Mouse (Mus musculus) liver, embryonic 13.5 days (tissue): ENCODE results near the gene Pla2g5. TPM values are rescaled to one million over a fixed set of nuclear protein-coding genes. Genes with fewer than 3 reads are reported as not detected.
"Not testable (repeated sequence)": the region's sequence is repeated elsewhere in the genome, so short reads cannot be mapped to it uniquely, and the experiment has no call there.

Experiments
- ATAC-seq: fragments of 200-750 bp; cut with Nextera tagmentation; 2 replicates; pipeline ENCODE4 v1.8.0; 2017; ENCODE audit warnings: low read depth, mild to moderate bottlenecking, moderate number of reproducible peaks, moderate library complexity
- DNase-seq: peaks from one replicate; pipeline ENCODE4 v3.0.0; 2022
- H3K27ac ChIP-seq: fragments of 300-500 bp; sonication (generic); 2 replicates; pipeline ENCODE4 v1.5.1; 2015; ENCODE audit warnings: moderate library complexity, mild to moderate bottlenecking, inconsistent platforms
- H3K27me3 ChIP-seq: fragments of 300-500 bp; sonication (generic); 2 replicates; pipeline ENCODE4 v1.6.1; 2015; ENCODE audit warnings: mild to moderate bottlenecking, inconsistent platforms
- H3K36me3 ChIP-seq: fragments of 300-500 bp; sonication (generic); 2 replicates; pipeline ENCODE4 v1.6.1; 2015; ENCODE audit warnings: mild to moderate bottlenecking, inconsistent platforms
- H3K4me1 ChIP-seq: fragments of 300-500 bp; sonication (generic); replicated peaks from 2 replicates; pipeline ENCODE4 v1.6.1; 2015; ENCODE audit warnings: inconsistent platforms
- H3K4me2 ChIP-seq: fragments of 300-500 bp; sonication (generic); 2 replicates; pipeline ENCODE4 v1.6.1; 2015; ENCODE audit warnings: inconsistent platforms, mild to moderate bottlenecking, moderate library complexity
- H3K4me3 ChIP-seq: fragments of 300-500 bp; sonication (generic); replicated peaks from 2 replicates; pipeline ENCODE4 v1.5.1; 2015; ENCODE audit warnings: mild to moderate bottlenecking, inconsistent platforms
- H3K9ac ChIP-seq: fragments of 300-500 bp; sonication (generic); 2 replicates; pipeline ENCODE4 v1.6.1; 2015; ENCODE audit warnings: mild to moderate bottlenecking, inconsistent platforms
- H3K9me3 ChIP-seq: fragments of 300-500 bp; sonication (generic); replicated peaks from 2 replicates; pipeline ENCODE4 v1.6.1; 2016; ENCODE audit warnings: inconsistent platforms
- WGBS: fragments of 180-500 bp; shearing (Covaris S2); methylation state at CpG from one replicate; pipeline ENCODE4 v1.1.7; 2015; ENCODE audit not compliant: insufficient replicate concordance; 5-methylcytosine and 5-hydroxymethylcytosine counted together
- polyA plus RNA-seq: library from polyadenylated mRNA; unstranded; fragments of >200 nt; fragmentation: Nextera tagmentation; extraction: Ambion mirVana; gene quantifications from 2 replicates; pipeline ENCODE4 v1.2.1, GENCODE M21; 2015

Gene Pla2g5
- polyA plus RNA-seq, result not detected in 2 replicates

GRCm38 (mm10) chr4:138863344-138863998 lies at the start of gene Pla2g5:
TSS of gene Pla2g5 (minus strand) at chr4:138863482.
- no peak within 1 kb of the TSS for H3K4me2 ChIP-seq
- no peaks in the 10 kb centered on the region for H3K9me3 ChIP-seq
- H3K27ac ChIP-seq, result no peak within 1 kb of the TSS
- H3K4me1 ChIP-seq, result no peaks in the 10 kb centered on the region
- peaks cover 14% of the 10 kb centered on the region; the same call in 1 of the 2 replicates for H3K27me3 ChIP-seq
- WGBS, result 41% methylated on average over 10 of the region's 10 CpGs
- no peak for DNase-seq
- H3K4me3 ChIP-seq, result no peak within 1 kb of the TSS
- ATAC-seq, result no peak
- H3K9ac ChIP-seq, result no peak within 1 kb of the TSS
- H3K36me3 ChIP-seq, result no peaks in the 10 kb centered on the region

DNA sequence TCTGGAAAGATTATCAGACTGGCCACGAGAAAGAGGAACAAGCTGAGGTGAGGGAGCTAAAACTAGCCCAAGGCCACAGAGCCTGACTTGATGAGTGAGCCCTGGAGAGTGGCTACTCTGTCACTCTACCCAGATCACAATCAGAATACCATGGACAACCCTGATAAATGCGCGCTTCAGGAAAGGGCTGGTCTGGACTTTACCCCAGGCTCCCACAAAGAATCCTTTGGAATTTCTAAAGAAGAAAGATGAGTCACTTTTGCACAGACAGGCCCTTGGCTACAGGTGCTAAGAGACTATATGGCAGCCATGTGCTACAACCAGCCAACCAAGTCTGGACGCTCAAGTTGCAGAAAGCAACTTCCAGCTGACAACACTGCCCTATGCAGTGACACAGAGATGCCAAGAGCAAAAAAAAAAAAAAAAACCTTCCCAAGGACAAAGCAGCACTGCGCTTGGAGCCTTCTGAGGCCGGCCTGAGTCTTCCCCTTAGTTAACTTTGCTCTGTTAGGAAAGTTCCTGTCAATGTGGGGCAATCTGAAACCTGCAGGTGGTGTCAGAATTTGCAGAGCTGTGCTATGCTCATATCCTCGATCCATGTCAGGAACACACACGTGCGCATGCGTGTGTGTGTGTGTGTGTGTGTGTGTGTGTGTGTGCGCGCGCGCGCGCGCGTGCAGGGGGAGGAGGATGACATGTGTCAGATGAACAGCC lies 42.5 kb upstream of the Pla2g5 start:
- peaks cover 11% of the 10 kb centered on the region for H3K4me1 ChIP-seq
- H3K4me3 ChIP-seq, result no peak overlapping the region
- H3K4me2 ChIP-seq, result no peak overlapping the region
- H3K27ac ChIP-seq, result no peak overlapping the region
- H3K36me3 ChIP-seq, result peaks cover 36% of the 10 kb centered on the region
- H3K9me3 ChIP-seq, result no peaks in the 10 kb centered on the region
- 85% methylated on average over 18 of the region's 18 CpGs for WGBS
- H3K27me3 ChIP-seq, result no peaks in the 10 kb centered on the region
- ATAC-seq, result no peak
- H3K9ac ChIP-seq, result no peak overlapping the region
- DNase-seq, result no peak

GRCm38 (mm10) chr4:138899361-138899760 lies 36.1 kb upstream of the Pla2g5 start:
- no peak for ATAC-seq
- 68% methylated on average over 7 of the region's 7 CpGs for WGBS
- peaks cover 36% of the 10 kb centered on the region; the same call in 1 of the 2 replicates for H3K36me3 ChIP-seq

DNA sequence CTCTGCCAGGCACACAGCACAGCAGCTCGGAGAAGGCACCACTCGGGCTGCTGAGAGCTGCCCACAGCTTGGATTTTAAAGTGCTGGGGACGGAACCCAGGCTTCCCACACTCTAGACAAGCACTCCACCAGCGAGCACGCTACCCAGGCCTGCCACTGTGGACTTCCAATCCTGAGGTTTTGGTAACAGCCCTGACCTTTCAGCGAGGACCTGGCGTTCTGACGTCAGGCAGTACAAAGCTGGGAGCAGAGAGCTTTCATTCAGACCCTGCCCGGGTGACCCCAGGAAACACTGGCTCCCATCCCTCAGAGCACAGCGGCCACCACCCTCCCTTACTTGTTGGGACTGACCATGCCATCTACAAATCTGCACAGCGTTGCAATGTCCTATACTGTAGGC lies 30.5 kb upstream of the Pla2g5 start:
- not testable (repeated sequence) for H3K9me3 ChIP-seq, H3K27ac ChIP-seq, H3K27me3 ChIP-seq, DNase-seq, H3K4me1 ChIP-seq, H3K4me3 ChIP-seq, H3K9ac ChIP-seq, H3K4me2 ChIP-seq, ATAC-seq
- H3K36me3 ChIP-seq, result peaks cover 21% of the 10 kb centered on the region; the same call in 1 of the 2 replicates
- WGBS, result 76% methylated on average over 11 of the region's 11 CpGs

More at GRCm38 (mm10) chr4:138899361-138899760, 36.1 kb upstream of the Pla2g5 start:
- Histone ChIP-seq H3K9me3 (no peaks in the 10 kb centered on the region), H3K27ac (no peak overlapping the region), H3K27me3 (no peaks in the 10 kb centered on the region), H3K4me2 (no peak overlapping the region), H3K9ac (no peak overlapping the region), H3K4me3 (no peak overlapping the region), H3K4me1 (no peaks in the 10 kb centered on the region)
- DNase-seq, result no peak

DNA sequence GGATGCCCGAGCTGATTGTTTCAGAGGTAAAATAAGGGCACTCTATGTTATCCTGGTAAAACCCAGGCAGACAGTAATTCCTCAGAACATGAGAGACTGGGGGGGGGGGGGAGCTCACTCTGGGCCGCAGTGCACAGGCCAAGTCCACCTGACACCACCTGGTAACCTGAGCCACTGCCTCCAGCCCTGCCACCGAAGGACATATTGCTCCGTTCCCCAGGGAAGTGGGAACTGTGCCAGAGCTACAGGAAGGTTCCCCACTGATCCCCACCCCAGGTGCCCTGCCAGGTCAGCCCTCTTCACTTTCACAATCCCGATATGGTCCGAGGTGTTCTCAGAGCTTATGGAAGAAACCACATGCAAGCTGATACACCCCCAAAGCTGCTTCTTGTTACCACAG lies 29.4 kb upstream of the Pla2g5 start:
- DNase-seq, result no peak
- H3K4me3 ChIP-seq, result no peak overlapping the region
- H3K27ac ChIP-seq, result no peak overlapping the region
- no peaks in the 10 kb centered on the region for H3K27me3 ChIP-seq
- no peak for ATAC-seq
- H3K4me1 ChIP-seq, result no peaks in the 10 kb centered on the region
- 77% methylated on average over 6 of the region's 6 CpGs for WGBS
- H3K36me3 ChIP-seq, result peaks cover 15% of the 10 kb centered on the region; the same call in 1 of the 2 replicates
- H3K9ac ChIP-seq, result no peak overlapping the region
- H3K9me3 ChIP-seq, result no peaks in the 10 kb centered on the region
- no peak overlapping the region for H3K4me2 ChIP-seq

- ATAC-seq, result no peak
- no peak overlapping the region for H3K9ac ChIP-seq
- H3K36me3 ChIP-seq, result no peaks in the 10 kb centered on the region
- no peaks in the 10 kb centered on the region for H3K9me3 ChIP-seq
- H3K4me1 ChIP-seq, result no peaks in the 10 kb centered on the region
- H3K27ac ChIP-seq, result no peak overlapping the region
- H3K4me3 ChIP-seq, result no peak overlapping the region
- whole genome bisulfite sequencing, result 67% methylated on average over 8 of the region's 8 CpGs
- H3K4me2 ChIP-seq, result no peak overlapping the region
- no peak for DNase-seq
- no peaks in the 10 kb centered on the region for H3K27me3 ChIP-seq
Observed at GRCm38 (mm10) chr4:138889635-138890034, 26.4 kb upstream of the Pla2g5 start.

DNA sequence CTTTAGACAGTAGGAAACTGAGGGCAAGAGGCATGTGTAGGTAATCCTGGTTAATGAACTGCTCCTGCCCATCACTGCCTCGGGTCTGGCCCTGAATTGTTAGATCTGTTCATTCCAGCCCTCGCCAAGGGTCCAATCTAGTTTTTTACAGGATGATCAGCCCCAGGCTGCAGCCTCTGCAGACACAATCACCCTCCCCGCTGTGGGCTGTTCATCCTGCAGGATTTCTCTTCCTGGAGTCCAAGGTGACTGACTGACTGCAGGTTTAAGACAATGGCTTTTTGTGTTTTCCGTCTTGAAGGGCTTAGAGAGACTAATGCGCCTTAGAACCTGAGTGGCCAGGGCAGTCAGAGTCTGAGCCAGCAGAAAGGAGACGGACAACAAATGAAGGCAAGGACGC lies 25.9 kb upstream of the Pla2g5 start:
- H3K27ac ChIP-seq, result no peak overlapping the region
- DNase-seq (no peak), ATAC-seq (no peak)
- H3K4me3 ChIP-seq, result no peak overlapping the region
- no peaks in the 10 kb centered on the region for H3K4me1 ChIP-seq
- H3K36me3 ChIP-seq, result no peaks in the 10 kb centered on the region
- H3K9me3 ChIP-seq, result no peaks in the 10 kb centered on the region
- H3K27me3 ChIP-seq, result no peaks in the 10 kb centered on the region
- 63% methylated on average over 7 of the region's 7 CpGs for WGBS
- H3K4me2 ChIP-seq, result no peak overlapping the region
- H3K9ac ChIP-seq, result no peak overlapping the region

DNA sequence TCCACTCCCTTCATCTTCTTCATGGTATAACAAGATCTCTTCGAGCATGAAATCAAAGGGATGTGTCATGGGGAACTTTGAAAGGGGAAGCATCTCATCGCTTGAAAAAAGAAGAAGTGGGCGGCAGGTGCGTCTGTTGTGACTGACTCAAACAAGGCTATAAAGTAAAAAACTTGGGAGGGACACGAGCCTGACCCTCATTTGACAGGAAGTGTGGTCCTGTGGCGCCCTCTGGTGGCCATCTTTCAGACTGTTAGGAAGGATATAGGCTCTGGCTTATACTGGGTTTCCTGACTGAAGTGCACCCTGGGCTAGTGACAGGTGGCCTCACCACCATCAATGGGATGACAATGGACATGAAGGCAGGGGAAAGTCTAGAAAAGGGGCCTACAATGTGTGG lies 21.0 kb upstream of the Pla2g5 start:
- Histone ChIP-seq H3K4me2 (no peak overlapping the region), H3K36me3 (no peaks in the 10 kb centered on the region), H3K9ac (no peak overlapping the region), H3K27me3 (peaks cover 6% of the 10 kb centered on the region), H3K27ac (no peak overlapping the region), H3K4me1 (no peaks in the 10 kb centered on the region), H3K9me3 (no peaks in the 10 kb centered on the region), H3K4me3 (no peak overlapping the region)
- 4% methylated on average over 6 of the region's 6 CpGs for WGBS
- no peak for ATAC-seq
- DNase-seq, result peak; percentile 55

GRCm38 (mm10) chr4:138882179-138882578 lies 18.9 kb upstream of the Pla2g5 start:
- no peaks in the 10 kb centered on the region for H3K9me3 ChIP-seq
- H3K27me3 ChIP-seq, result peaks cover 6% of the 10 kb centered on the region
- no peaks in the 10 kb centered on the region for H3K36me3 ChIP-seq
- no peak overlapping the region for H3K9ac ChIP-seq
- H3K27ac ChIP-seq, result no peak overlapping the region
- WGBS, result 11% methylated on average over 16 of the region's 16 CpGs
- no peak overlapping the region for H3K4me3 ChIP-seq
- no peaks in the 10 kb centered on the region for H3K4me1 ChIP-seq
- no peak for DNase-seq
- H3K4me2 ChIP-seq, result no peak overlapping the region
- ATAC-seq, result no peak

GRCm38 (mm10) chr4:138880811-138881584 lies 17.7 kb upstream of the Pla2g5 start:
- H3K4me3 ChIP-seq, result no peak overlapping the region
- H3K4me2 ChIP-seq, result no peak overlapping the region
- 67% methylated on average over 7 of the region's 7 CpGs for WGBS
- no peaks in the 10 kb centered on the region for H3K4me1 ChIP-seq
- ATAC-seq (no peak), DNase-seq (no peak)
- H3K27ac ChIP-seq, result no peak overlapping the region
- H3K36me3 ChIP-seq, result no peaks in the 10 kb centered on the region
- peaks cover 6% of the 10 kb centered on the region for H3K27me3 ChIP-seq
- no peaks in the 10 kb centered on the region for H3K9me3 ChIP-seq
- H3K9ac ChIP-seq, result no peak overlapping the region

- no peak overlapping the region for H3K27ac ChIP-seq
- no peaks in the 10 kb centered on the region for H3K36me3 ChIP-seq
- no peak overlapping the region for H3K4me3 ChIP-seq
- peaks cover 6% of the 10 kb centered on the region for H3K27me3 ChIP-seq
- H3K9me3 ChIP-seq, result no peaks in the 10 kb centered on the region
- H3K9ac ChIP-seq, result no peak overlapping the region
- 72% methylated on average over 11 of the region's 11 CpGs for WGBS
- H3K4me1 ChIP-seq, result no peaks in the 10 kb centered on the region
- ATAC-seq (no peak), DNase-seq (no peak)
- no peak overlapping the region for H3K4me2 ChIP-seq
Observed at GRCm38 (mm10) chr4:138879808-138880207, 16.5 kb upstream of the Pla2g5 start.
